Mouse (Mus musculus): ENCODE data around the gene Pax9.

DNA sequence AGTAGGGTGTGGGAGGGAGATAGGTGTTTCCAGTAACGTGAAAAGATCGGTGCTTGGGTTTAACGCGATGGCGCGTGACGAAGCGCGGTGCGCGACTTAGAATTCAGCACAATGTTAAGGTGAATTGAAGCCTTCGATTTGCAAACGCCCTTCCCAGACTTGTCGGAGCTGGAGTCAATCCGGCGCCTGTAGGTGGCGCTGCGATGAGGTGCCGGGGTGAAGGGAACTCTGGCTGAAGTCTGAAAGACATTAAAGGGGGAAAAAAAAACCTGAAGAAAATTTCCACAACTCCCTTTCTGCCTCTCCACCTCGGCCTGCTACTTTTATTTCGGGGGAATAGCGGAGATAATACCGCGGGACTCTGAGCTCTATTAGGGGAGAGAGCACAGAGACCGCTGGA lies 1.8 kb upstream of the Pax9 start:
- TF ChIP-seq CTCF (IDR thresholded peaks at IDR 0.05; ENCODE audit: extremely low read depth, insufficient read length, insufficient replicate concordance, low read depth, low read length) (no peak), POLR2A (IDR thresholded peaks at IDR 0.05; ENCODE audit: low read depth, low read length) (no peak)
